Mouse (Mus musculus) granulocyte monocyte progenitor cell, adult 5-6 weeks (primary cell): ENCODE results near the gene Ppp1r3c. TPM values are rescaled to one million over a fixed set of nuclear protein-coding genes. Genes with fewer than 3 reads are reported as not detected.
"Not testable (repeated sequence)": the region's sequence is repeated elsewhere in the genome, so short reads cannot be mapped to it uniquely, and the experiment has no call there.

ENCODE experiments used
- ATAC-seq: replicated peaks from 2 replicates; pipeline ENCODE4 v1.8.0; 2016; ENCODE audit warnings: mild to moderate bottlenecking, moderate TSS enrichment, inconsistent platforms; ENCODE audit not compliant: poor library complexity, severe bottlenecking
- total RNA-seq, 2 experiments: library from RNA; stranded (forward) in 1 of 2; stranded (reverse) in 1 of 2; fragments of 200-712, 200-1000 nt in 1 of 2; fragments of >200 nt in 1 of 2; fragmentation: Nextera tagmentation in 1 of 2; gene quantifications; 2 replicates each; pipeline ENCODE4 v1.2.3; 2014 to 2017

Gene Ppp1r3c
- total RNA-seq (2014; fragmentation: Nextera tagmentation) (not detected in 2 replicates), total RNA-seq (2017) (not detected in 2 replicates)

DNA sequence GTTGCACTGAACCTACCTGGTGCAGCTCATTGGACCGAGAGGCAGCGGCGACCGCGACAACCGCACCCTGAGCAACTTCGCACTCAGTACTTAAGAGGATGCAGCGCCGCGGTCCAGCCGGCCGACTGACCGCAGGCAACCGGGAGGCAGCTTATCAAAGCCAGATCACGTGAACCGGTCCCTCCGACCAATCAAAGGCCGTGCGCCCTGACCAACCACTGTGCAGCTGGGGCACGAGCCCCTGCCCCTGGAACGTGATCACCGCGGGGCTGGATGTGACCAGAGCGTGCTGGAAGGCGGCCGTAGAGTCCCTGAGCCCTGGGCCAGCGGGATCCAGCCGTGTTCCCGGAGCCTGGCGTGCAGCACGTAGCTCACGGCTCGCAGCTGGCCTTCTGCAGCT is at the start of gene Ppp1r3c:
Gene Ppp1r3c, minus strand, starts transcription at position 117 of the 400 bp plus-strand sequence.
- peak; percentile 81 for ATAC-seq

- no peak for ATAC-seq
Measured at GRCm38 (mm10) chr19:36783179-36783578, 46.7 kb upstream of the Ppp1r3c start.

GRCm38 (mm10) chr19:36782591-36782990 is 46.1 kb upstream of the Ppp1r3c start:
- ATAC-seq, result no peak

- no peak for ATAC-seq
Measured at GRCm38 (mm10) chr19:36781996-36782395, 45.5 kb upstream of the Ppp1r3c start.

- ATAC-seq, result no peak
Measured at GRCm38 (mm10) chr19:36780375-36780774, 43.9 kb upstream of the Ppp1r3c start.

- ATAC-seq, result no peak
Measured at GRCm38 (mm10) chr19:36779765-36780164, 43.3 kb upstream of the Ppp1r3c start.

GRCm38 (mm10) chr19:36775531-36775930 is 39.1 kb upstream of the Ppp1r3c start:
- ATAC-seq, result no peak

GRCm38 (mm10) chr19:36773716-36774459 is 37.4 kb upstream of the Ppp1r3c start:
- ATAC-seq, result no peak

GRCm38 (mm10) chr19:36768084-36768483 is 31.6 kb upstream of the Ppp1r3c start:
- peak; percentile 79 for ATAC-seq

DNA sequence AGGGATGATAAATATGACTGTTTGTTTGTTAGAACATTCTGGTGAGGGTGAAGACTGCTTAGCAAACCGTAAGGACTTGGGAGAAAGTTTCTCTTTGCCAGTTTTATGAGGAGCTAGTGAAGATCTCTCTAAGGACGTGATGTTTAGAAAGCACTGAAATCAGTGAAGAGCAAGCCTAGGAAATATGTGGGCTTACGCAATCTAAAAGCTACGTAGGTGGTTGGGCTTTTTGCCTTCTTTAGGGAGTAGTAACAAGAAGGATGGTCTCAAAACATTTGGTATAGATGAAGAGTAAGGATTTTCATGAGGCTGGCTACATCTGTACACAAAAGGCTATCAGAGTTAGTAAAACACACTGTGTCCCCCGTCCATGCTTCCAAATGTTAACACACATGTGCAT is 28.0 kb upstream of the Ppp1r3c start:
- no peak for ATAC-seq

DNA sequence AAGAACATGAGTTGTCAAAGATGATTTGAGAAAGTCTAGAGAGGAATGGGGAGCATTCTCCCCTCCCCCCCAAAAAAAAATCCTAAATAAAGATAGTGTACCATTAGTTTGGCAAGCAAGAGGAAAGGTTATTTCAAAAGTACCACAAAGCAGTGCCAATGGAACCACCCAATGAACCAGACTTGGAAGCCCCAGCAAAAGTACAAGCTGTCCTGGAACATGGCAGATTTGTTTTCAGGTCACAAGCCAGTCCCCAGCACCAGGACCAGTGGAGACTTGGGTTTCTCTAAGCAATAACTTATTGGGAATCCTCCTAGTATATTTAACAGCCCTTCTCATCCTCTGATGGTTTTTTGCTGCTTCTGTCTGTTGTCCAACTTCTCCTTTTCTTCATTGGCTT is 12.5 kb upstream of the Ppp1r3c start:
- no peak for ATAC-seq

DNA sequence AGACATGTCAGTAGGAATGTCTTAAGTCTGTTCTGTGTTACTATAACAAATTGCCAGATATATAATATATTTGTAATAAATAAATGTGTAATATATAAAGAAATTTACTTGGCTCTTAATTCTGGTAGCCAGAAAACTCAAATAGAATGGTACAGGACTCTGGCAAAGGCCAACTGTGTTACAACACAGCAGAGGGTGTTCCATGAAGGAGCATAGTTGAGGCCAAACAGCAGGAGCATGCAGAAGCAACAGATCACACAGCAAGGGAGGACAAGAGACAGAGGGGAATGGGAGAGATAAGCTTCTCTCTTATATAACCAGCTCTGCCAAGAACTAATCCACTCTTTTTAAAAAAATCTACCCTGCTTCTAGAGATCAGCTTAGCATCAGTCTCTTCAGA is 5.9 kb upstream of the Ppp1r3c start:
- ATAC-seq, result no peak

DNA sequence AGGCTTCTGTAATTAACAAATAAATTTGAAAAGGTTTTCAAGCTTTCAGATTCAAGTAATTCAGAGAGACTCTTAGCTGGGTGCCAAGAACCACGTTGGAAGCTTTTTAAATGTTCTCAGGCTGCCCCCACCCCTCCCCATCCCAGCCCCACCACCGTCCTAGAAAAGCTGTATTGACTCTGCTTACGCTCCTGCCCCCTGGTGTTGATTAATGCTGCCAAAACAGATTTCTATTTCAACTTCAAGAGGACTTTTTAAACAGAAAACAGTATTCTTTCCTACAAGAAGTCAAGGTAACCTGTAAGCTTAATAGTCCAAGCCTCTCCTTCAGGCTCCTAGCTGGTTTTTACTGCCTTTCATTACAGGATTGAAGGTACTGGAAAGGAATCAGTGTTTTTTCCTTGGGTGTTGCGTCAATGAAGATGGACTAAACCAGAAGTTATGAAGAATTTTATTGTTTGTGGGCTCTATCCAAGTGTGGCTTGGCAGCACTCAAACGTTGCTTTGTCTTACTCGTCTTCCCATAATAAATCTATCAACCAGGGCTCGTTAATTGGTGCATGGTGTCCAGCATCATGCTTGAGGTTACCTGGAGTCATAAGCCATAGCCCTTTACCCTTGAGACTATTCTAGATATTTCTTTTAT is 3.2 kb upstream of the Ppp1r3c start:
- no peak for ATAC-seq

DNA sequence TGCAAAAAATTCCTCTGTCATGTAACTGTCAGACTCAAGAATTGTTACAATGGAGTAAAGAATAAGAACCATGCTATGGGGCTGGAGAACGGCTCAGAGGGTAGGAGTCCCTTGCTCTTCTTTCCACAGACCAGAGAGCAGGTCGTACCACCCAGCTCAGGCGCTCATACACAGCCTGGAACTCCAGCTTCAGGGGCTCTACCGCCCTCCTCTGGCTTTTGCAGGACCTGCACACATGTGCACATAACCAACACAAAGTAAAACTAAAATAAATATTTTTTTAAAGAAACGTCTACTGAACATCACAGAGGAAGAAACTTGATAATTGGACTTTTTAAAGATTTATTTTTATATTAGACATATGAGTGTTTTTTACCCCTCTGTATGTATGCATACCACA is 1.6 kb upstream of the Ppp1r3c start:
- no peak for ATAC-seq

DNA sequence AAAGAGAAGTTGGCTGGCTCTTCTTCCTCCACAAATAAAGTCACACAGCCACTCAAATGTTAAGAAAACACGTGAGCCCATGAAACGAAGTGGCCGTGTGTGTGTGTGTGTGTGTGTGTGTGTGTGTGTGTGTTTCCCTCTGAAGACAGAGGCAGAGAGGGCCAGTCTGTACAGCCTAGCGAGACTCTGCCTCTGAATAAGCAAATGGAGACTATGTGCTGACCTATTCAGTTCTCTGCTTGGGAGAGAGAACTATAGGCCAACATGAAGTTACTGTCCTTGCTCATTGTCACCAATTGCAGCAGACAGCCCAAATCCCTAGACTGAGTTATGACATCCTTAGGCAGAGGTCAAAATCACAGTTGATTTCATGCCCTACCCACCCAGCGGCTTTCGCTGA is 634 bp upstream of the Ppp1r3c start:
- ATAC-seq, result no peak

- ATAC-seq, result no peak
Measured at GRCm38 (mm10) chr19:36734308-36735038, 2.0 kb downstream of the Ppp1r3c start.

DNA sequence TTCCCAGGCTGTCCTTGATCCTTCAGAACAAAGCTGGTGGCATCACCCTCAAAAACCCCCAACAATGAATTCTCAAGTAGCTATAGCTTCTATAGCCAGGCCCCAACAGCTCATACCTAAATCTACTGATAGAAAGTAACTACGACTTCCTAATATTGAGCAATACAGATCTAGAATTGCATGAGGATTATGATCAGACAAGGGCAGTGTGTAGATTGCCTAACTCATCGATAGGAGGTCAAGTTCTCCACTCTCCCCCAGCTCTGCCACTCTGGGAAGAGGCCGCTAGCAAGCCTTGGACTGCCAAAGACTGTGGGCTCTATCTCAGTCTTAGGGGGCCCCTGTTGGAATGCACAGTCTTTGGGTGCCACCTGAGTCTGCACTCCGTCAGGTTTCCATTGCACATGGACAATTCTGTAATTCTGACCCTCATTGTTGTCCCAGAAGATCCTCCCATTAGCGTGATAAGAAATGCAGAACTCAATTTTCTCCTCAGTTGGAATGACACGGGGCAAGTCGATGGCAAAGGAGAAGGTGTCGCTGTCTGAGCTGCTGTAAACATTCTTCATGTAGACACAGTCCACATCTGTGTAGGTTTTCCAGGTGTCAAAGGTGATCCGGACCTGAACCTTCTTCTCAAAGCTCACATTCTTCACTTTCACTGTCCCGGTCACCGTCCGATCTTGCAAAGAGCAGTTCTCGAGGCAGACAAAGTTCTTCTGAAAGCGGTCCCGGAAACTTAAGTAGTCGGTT is 3.1 kb downstream of the Ppp1r3c start:
- ATAC-seq, result 0 out of 2 replicates have a peak, but pooled peaks have one; percentile 30

DNA sequence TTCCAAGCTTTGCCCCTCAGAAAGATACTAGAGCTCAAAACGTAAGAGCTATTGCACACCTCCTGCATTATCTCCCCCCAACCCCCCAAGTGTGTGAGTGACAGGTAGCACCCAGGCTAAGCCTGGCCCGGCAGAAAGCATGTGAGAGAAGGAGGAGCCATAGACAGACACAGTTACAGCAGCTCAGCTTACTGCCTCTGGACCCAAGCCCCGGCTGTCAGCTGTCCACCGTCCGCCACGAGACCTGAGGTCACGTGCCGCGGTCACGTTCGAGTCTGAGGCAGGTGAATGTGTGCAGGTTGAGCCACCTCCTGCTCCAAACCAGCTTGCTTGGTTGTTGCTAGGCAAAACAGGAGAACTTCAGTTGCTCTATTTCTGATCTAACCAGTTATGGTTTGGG is 5.1 kb downstream of the Ppp1r3c start:
- ATAC-seq, result no peak

DNA sequence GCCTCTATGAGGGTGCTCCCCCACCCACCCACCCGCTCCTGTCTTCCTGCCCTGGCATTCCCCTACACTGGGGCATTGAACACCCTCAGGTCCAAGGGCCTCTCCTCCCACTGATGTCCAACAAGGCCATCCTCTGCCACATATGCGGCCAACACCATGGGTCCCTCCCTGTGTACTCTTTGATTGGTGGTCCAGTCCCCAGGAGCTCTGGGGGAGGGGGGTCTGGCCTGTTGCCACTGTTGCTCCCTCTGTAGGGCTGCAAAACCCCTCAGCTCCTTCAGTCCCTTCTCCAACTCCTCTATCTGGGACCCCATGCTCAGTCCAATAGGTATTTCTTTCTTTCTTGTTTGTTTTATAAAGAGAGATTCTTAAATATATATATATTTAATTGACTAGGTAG is 6.0 kb downstream of the Ppp1r3c start:
- not testable (repeated sequence) for ATAC-seq

- ATAC-seq, result no peak
Measured at GRCm38 (mm10) chr19:36728741-36729460, 7.6 kb downstream of the Ppp1r3c start.
